Mouse (Mus musculus): ENCODE measurements around the gene Dnajc15. TPM values are rescaled to one million over a fixed set of nuclear protein-coding genes. Genes with fewer than 3 reads are reported as not detected.

Dnajc15 gene
- total RNA-seq (2023): 71.8 TPM

DNA sequence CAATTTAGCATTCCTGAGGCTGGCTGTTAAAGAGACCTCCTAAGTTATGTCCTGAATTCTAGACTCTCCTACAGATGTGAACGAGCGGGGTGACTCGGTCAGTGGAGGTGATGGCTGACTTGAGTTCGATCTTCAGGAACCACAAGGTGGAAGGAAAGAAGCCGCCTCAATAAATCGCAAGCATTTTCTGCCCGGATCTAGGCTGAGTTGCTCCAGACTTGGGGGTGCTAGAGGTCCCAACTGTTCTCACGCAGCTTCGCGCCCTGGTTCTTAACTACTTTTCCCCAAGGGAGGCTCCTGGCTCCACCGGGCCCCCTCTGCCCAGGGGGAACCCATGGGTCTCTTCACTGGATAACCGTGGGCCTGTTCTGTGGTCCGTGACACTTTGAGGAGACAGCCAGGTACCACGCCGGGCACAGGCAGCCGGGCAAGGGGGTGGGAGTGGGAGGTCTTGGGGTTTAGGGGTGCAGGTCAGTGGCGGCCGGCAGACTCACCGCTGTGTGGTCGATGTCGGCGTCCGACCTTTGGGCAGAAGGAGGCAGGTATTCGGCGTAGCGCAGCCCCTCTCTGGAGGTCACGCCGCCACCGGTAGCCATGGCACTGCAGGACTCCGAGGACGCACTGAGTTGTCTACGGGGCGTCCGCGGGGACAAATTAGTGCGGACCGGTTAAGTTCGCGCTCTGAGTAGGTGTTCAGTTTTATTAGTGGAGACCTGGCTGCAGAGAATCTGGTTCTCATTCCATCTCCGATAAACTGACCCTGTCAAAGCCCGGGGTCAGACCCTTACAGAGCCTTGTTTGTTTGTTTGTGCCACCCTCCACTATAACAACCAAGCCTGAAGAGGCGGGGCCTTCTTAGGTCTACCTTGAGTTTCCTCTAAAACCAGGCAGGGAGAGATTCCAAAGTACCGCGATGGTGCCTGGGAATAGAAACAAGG is at the start of gene Dnajc15:
Dnajc15 (minus strand) TSS at position 822 of the 938 bp plus-strand sequence.

DNA sequence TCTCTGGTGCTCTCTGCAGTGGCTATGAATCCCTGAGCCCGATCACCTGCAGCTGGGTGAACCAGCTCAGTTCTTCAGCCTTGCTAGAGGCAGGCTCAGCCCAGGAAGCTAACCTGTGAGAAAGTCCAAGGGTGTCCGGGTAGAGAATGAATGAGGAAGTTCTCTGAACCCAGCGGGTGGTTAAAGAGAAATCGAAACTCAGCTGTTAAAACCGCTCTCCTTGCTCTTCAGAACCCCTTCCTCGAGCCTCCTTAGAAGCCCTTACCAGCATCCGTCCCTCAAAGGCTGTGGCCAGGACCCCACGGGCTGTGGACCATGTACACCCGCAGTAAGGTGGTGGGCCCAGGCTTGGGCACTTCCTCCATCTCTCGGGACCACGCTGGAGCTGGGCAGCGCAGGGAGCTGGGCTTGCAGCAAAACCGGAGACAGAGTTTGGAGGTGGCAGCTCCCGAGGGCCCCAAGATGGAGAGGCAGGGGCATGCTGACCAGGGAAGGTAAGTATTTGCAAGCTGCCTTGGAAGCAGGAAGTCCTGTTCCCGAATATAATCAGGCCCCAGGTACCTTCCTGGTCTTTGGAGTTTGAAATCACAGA is 29.3 kb upstream of the Dnajc15 start, which contains the start of gene Epsti1:
Epsti1 (plus strand) TSS at position 69 of the 592 bp plus-strand sequence.

Other genes with a start within 250 kb of the Dnajc15 start
- gene Epsti1, start 29.1 kb upstream of the Dnajc15 start, total RNA-seq (2023): 90.0 TPM
- not detected for gene Fam216b, start 213.9 kb upstream of the Dnajc15 start, total RNA-seq (2023)